Mouse (Mus musculus): ENCODE measurements around the gene Tgfbr2.

The Tgfbr2 gene

GRCm38 (mm10) chr9:116193889-116194450 is 18.8 kb upstream of the Tgfbr2 start:
- in situ Hi-C loops (cut with MboI, MseI) = no loop called here

DNA sequence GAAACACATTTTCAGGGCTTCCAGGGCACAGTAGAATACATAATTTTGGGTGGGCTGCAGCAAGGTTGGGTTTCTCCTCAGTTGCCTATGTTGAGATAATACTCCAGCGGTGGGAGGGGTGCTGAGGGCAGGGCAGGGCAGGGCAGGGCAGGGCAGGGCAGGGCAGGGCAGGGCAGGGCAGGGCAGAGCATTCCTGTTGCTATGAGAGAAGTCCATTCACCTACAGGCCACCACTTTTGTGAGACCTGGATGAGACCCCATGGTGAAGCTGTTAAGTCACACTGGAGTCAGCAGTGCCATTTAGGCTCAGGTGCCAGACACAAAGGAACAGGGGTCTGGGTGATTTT is 18.3 kb upstream of the Tgfbr2 start:
- in situ Hi-C loops (cut with MboI, MseI) = no loop called here

DNA sequence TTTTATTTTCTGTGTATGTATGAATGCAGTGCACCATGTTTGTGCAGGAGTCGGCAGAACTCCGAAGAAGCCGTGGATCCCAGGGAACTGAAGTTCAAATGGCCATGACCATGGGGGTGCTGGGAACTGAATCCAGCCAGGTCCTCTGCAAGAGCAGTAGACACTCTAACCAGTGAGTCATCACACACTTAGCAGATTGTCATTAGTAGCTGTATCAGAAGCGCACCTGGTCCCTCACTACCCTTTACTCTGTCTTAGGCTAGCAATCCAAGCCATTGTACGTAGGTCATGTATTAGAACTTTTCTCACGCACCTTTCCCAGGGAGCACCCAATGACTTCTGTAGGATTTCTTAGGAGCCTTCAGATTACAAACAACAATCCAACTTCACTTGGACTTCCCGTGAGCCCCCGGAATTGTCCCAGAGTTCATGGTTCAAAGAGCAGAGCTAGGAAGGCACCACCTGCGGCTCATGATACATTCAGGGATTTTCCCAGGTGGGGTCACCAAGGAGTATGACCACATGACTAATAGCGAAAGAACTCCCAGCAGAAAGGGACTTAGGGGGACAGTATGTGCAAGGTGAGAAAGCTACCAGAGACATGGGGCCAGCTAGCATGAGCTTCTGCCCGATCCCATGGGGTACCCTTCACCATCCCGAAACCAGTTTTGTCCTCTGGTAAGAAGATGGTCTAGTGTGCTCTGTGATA is 17.8 kb upstream of the Tgfbr2 start:
- in situ Hi-C loops (cut with MboI, MseI) = no loop called here

GRCm38 (mm10) chr9:116192253-116192652 is 17.1 kb upstream of the Tgfbr2 start:
- in situ Hi-C loops (cut with MboI, MseI) = no loop called here

- in situ Hi-C loops (cut with MboI, MseI) = no loop called here
Observed at GRCm38 (mm10) chr9:116189831-116190230, 14.7 kb upstream of the Tgfbr2 start.

DNA sequence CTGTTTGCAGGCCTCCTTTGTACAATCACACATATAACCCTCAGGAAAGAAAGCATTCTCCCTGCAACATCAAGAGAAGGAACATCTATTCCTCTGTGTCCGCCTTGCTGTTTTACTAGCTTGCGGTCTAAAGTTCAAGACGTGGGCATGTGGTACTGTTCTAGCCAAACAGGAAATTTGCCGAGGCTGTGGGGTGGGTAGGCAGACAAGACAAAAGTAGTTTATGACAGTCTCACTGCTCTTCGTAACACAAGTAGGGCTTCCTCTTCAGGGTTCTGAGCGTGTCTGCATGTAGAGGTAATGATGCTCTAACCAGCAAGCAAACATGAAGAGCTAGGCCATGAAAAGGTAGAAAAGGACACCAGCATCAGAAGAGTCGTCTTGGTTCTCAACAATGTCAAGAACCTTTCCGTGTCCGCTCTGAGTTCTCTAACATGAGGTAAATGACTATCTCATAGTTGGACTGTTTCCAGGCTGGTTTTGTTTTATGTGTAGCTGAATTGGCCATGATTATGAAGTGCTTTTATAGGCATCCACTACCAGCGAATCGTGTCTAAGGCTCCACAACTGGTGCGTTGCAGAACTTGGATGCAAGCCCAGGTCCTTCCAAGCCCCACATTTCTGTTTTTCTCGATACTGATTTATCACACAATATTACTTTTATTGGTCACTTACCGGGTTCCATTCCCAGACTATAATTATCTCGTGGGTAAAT is 13.9 kb upstream of the Tgfbr2 start:
- in situ Hi-C loops (cut with MboI, MseI) = no loop called here

DNA sequence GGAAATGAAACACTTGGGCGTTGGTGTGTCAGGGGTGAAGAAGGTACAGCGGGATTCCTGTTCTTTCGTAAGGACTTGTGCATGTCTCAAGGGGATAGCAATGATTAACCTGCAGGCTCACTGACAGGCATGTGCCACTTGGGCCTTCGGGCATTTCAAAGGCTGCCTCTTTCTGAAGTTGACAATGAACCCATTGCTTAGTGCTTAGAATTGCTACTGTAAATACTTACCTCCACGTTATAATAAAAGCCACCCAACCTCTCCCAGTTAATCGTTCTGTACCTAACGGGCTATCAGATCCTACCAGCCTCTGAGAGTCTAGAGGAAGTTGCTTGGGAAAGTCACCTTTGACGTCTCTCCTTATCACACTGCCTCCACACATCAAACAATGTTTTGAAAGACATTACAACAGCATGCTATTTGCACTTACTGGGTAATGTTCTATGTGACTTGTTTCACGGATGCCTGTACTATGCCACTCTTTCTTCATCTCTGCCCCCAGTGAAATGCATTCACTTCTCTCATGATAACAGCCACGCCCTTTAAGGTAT is 12.1 kb upstream of the Tgfbr2 start:
- in situ Hi-C loops (cut with MboI, MseI) = no loop called here

GRCm38 (mm10) chr9:116184903-116185302 is 9.7 kb upstream of the Tgfbr2 start:
- in situ Hi-C loops (cut with MboI, MseI) = no loop called here

DNA sequence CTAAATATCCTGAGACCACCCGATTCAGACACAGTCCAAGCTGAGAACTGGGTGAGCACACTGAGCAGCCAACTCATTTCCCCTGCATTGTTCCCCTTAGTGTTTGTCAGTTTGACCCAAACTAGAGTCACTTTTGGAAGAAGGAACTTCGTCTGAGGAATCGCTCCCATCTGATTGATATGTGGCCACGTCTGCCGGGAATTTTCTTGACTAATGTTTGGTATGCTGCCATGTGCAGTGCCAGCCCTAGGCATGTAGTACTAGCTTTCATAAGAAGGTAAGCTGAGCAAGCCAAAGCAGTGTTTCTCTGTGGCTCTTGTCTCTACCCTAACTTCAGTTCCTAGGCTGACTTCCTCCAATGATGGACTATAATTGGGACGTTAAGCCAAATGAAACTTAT is 7.9 kb upstream of the Tgfbr2 start:
- in situ Hi-C loops (cut with MboI, MseI) = no loop called here

DNA sequence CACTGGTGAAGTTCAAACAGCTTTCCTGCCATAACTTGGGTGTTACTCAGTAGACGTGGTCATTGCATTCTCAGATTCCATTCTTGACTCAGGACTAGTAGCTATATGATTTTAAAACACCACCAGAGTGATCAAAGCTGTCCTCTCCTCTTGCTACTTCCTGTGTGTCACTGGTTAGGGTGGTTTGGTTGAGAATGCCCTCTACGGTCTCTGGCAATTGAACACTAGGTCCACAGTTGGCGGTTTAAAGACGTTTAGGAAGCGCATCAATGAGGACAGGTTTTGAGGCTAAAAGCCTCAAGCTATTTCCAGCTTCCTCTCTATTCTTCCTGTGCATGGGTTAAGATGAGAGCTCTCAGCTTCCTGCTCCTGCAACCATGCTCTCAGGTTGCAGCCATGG is 6.4 kb upstream of the Tgfbr2 start:
- in situ Hi-C loops (cut with MboI, MseI) = no loop called here

- in situ Hi-C loops (cut with MboI, MseI) = no loop called here
Observed at GRCm38 (mm10) chr9:116178151-116178550, 3.0 kb upstream of the Tgfbr2 start.

- in situ Hi-C loops (cut with MboI, MseI) = no loop called here
Observed at GRCm38 (mm10) chr9:116177108-116177507, 1.9 kb upstream of the Tgfbr2 start.

DNA sequence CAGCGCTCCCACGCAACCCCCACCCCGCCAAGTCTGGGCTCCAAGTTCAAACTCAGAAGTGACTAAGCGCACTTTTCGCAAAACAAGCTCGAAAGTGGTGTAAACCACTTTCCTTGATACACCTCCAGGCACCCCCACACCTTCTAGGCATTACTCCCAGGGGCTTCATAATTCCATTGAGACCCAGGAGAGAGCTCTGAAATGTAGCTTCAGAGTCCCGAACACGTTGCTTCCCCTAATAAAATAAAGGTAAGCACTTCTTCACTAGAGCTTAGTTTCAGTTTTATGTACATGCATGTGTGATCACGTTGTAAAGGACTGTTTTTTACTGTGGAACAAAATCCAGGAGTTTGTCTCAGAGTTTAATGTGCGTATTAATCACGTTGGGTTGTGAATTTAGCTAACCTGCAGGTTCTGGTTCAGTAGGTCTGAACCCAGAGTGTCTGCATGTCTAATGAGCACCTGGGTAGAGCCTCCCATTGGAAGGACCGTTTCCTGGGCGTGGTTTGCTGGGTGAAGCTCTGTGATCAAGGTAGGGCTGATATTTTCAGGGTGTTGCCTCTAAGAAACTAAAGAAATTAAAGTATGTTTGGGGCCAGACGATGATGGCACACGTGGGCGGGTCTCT is 442 bp upstream of the Tgfbr2 start:
- in situ Hi-C loops (cut with MboI, MseI) = no loop called here

- in situ Hi-C loops (cut with MboI, MseI) = loop anchor here (5.0 kb wide), 2 partner anchors 41 to 86 kb away; no protein-coding TSS in a partner anchor
Observed at GRCm38 (mm10) chr9:116173473-116174170, 1.5 kb downstream of the Tgfbr2 start.

GRCm38 (mm10) chr9:116173059-116173458 is 2.1 kb downstream of the Tgfbr2 start:
- in situ Hi-C loops (cut with MboI, MseI) = loop anchor here (5.0 kb wide), 2 partner anchors 41 to 86 kb away; no protein-coding TSS in a partner anchor

- in situ Hi-C loops (cut with MboI, MseI) = no loop called here
Observed at GRCm38 (mm10) chr9:116169067-116169466, 6.1 kb downstream of the Tgfbr2 start.

DNA sequence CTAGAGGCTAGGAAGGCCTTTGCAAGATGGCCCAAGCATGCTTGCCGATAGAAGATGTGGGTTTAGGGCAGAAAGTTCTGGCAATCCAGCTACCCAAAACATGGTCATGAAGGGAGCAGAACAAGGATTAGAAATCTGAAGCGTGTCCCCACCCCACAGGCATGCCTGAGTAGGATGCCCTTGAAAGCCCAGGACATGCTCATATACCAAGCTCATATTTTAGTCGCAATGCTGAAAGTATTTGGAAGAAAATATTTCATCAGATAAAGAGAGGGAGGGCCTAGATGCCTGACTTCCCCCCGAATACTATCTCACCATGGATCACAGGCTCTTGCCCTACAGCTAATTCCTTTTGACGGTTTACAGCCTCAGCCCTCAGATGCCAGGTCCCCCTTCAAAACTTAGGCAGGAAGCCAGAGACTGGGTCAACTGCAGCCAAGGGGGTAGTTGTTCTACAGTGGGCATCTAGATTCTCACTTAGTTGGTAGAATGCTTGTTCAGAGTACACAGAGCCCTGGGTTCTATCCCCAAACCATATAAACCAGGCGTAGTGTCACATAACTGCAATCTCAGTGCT is 7.8 kb downstream of the Tgfbr2 start:
- in situ Hi-C loops (cut with MboI, MseI) = no loop called here

- in situ Hi-C loops (cut with MboI, MseI) = no loop called here
Observed at GRCm38 (mm10) chr9:116166363-116166762, 8.8 kb downstream of the Tgfbr2 start.

- in situ Hi-C loops (cut with MboI, MseI) = no loop called here
Observed at GRCm38 (mm10) chr9:116163883-116164282, 11.3 kb downstream of the Tgfbr2 start.

DNA sequence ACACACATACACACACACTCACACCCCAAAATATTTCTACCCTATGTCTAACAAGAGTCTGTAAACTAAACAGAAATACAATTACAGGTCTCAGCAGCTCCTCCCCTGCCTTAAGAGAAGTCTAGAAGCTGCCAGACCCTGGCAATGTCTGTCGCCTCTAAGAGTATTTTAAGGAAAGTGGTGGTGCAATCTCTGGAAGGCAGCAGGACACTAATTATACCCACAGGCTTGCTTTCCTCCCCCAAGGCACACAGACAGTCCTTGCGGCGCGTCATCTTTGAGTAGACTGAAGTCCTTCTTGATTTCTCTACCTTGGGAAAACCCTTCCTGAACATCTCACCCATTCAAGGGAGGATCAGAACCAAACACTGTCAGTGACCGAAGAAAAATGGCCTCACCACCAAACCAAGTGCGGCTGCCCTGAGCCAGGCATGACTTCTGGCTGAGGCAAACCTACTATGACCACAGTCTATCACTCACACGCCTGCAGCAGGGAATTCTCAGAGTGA is 12.2 kb downstream of the Tgfbr2 start:
- in situ Hi-C loops (cut with MboI, MseI) = no loop called here

DNA sequence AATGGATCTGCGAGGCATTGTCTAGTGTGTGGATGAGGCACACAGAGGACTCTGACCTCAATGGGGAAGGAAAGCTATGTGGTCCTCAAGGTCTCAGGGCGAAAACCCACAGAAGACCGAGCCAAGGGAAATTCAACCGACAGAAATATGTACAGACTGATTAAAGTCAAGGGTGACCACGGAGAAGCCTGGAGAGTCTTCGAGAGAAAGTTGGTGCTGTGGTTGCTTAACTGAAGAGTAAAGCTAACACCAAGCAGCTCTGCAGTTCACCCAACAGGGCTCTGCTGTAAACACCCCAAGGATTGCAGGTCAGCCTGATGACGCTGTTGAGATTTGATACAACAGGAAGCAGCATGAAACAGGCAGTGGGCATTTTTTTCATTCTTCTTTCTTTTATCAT is 14.3 kb downstream of the Tgfbr2 start:
- in situ Hi-C loops (cut with MboI, MseI) = no loop called here
